Mouse (Mus musculus) forelimb bud, embryonic 11.5 days (tissue): ENCODE measurements around the gene Tmem242.
A peak's percentile ranks its signal among the peaks of the same experiment; 100 is the strongest.

Experiments used
- DNase-seq: peaks from one replicate; pipeline ENCODE4 v3.0.0-alpha.2; 2012; ENCODE audit warnings: low read depth, low spot score

The Tmem242 gene

GRCm38 (mm10) chr17:5416518-5416917 is 23.5 kb downstream of the Tmem242 start:
- no peak for DNase-seq

- DNase-seq, result no peak
Measured at GRCm38 (mm10) chr17:5414041-5414440, 26.0 kb downstream of the Tmem242 start.

- DNase-seq, result no peak
Measured at GRCm38 (mm10) chr17:5413350-5413749, 26.7 kb downstream of the Tmem242 start.

DNA sequence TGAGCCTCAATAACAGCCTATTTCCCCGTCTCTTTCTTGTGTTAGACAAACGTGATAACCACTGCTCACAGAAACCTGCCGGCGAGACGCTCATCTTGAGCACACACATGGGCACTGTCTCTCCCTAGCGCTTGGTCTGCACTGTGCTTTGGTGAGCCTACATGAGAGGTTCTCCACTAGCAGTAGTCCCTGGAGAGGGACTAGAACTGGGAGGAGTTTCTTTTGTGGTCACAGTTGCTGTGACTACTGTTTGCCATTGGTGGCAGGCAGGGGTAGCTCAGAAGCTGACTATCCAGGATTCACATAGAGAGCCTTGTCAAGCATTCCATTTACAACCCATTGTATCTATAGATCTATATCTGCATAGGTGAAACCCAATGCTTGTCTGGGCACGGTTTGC is 27.3 kb downstream of the Tmem242 start:
- DNase-seq, result no peak

DNA sequence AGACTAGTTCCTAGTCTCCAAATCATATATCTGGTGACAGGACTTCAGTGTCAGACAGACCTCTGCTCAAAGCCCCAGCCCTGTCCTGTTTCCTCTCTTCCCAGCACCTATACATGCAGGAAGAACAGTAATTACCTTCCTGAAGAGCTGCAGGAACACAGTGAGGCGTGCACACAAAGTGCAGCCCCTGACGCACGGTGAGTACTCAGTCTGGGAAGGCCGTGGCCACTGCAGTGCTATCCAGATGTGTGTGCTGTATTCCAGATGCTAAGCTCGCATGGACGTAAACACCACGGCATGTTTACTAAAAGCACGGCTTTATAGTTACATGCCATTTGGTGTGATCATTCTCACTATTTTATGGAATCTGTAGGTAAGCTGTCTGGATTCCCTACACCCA is 27.8 kb downstream of the Tmem242 start:
- no peak for DNase-seq

- DNase-seq, result no peak
Measured at GRCm38 (mm10) chr17:5411205-5411604, 28.9 kb downstream of the Tmem242 start.

DNA sequence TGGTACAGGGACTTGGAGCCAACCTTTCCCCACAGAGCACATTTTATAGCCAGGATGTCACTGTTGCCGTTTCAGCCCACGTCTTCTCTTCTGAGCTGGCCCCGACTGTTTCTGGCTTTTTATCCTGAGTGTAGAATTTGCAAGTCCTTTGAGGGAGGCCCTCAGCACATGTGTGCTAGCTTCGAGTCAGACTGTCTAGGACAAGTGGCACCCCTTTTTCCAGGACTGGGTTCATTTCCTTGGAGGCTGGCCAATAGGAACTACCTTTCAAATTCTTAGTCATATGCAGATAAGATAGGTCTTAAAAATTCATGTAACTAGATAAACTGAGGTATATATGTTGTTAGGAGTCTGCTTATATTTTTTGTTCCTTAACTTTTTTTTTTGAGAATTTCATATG is 29.7 kb downstream of the Tmem242 start:
- no peak for DNase-seq

- DNase-seq, result no peak
Measured at GRCm38 (mm10) chr17:5407030-5407429, 33.0 kb downstream of the Tmem242 start.

GRCm38 (mm10) chr17:5406566-5406965 is 33.5 kb downstream of the Tmem242 start:
- DNase-seq, result no peak

DNA sequence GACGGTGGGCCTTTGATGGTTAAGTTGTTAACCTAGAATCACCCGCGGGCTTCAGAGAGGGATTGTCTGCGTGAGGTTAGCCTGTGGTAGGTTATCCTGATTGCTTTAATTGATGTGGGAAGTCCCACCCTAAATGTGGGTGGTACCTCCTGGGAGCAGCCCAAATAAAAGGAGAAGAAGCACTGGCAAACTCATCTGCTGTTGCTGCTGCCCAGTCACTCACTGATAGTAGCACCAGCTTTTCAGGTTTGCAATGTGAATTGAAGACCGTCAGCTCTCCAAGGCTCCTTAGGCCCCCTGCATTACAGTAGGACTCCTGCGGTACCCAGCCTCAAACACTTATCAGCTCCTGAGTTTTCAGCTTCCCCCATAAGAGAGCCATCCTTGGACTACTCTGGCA is 36.2 kb downstream of the Tmem242 start:
- DNase-seq, result no peak

GRCm38 (mm10) chr17:5402624-5403023 is 37.4 kb downstream of the Tmem242 start:
- DNase-seq, result peak; percentile 59

DNA sequence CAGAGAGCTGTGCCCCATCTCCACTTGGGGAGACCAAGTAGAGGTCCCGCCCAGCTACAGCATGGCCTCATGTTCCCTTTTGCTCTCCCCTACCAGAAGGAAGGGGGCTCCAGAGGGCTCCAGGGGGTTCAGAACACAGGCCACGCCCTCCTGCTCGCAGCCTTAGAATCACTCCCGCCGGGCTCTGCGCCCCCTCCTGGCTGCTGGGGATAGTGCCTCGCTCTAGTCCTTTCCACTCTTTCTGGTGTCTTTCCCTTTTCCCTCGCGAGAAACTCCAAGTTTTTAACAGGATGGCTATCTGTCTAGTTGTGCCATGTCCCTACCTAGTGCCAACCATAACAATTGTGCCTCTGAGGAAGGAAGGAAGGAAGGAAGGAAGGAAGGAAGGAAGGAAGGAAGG is 38.0 kb downstream of the Tmem242 start:
- DNase-seq, result peak; percentile 59

- DNase-seq, result no peak
Measured at GRCm38 (mm10) chr17:5401288-5401687, 38.8 kb downstream of the Tmem242 start.

DNA sequence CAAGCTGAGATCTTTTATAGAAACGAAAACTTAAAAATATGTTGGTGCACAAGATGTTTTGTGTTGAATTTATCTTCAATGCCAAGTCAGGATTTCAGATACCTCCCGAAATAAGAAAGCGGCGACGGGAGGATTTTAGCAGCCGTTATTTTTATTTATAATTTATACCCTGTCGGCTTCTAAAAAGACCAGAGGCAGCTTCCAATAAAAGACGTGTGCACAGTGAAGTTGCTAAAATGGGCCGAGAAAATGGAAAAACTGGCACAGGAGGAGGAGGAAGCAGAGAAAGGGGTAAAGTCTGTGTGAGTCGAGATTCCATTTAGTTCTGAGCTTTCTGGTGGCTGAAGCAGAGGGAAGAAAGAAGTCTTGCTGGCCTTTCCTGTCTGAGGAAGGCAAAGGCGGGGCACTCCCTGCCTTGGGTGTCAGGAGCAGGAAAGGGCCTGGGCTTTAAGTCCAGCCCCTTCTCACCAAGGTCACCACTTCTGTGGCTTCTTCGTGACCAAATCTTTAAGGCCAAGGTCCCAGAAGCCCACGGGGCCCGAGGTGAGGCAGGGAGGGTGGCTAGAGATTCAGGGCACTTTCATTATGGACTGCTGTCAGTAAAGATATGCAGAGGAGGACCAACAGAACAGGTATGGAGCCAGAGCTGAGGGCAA is 39.5 kb downstream of the Tmem242 start:
- no peak for DNase-seq

- DNase-seq, result peak; percentile 84
Measured at GRCm38 (mm10) chr17:5397148-5398007, 42.7 kb downstream of the Tmem242 start.

GRCm38 (mm10) chr17:5396213-5396612 is 43.8 kb downstream of the Tmem242 start:
- DNase-seq, result no peak

- no peak for DNase-seq
Measured at GRCm38 (mm10) chr17:5395454-5396205, 44.4 kb downstream of the Tmem242 start.

DNA sequence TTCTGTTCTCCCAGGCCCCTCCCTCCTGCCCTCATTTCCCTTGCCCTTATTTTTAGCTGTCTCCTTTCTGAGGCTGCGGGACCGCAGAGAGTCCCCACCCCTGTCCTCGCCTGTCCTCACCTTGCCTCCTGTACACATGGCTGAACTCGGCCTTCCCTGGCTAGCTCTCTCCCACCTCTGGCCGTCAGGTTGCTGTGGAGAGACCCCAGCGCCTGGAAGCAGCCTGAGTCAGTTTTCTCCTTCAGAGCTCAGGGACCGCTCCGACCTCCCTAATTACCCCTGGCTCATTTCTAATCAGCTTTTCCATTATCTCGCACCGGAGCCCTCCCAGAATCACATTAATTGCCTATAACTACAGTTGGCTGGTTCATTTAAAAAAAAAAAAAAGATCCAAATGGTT is 49.4 kb downstream of the Tmem242 start:
- DNase-seq, result no peak

DNA sequence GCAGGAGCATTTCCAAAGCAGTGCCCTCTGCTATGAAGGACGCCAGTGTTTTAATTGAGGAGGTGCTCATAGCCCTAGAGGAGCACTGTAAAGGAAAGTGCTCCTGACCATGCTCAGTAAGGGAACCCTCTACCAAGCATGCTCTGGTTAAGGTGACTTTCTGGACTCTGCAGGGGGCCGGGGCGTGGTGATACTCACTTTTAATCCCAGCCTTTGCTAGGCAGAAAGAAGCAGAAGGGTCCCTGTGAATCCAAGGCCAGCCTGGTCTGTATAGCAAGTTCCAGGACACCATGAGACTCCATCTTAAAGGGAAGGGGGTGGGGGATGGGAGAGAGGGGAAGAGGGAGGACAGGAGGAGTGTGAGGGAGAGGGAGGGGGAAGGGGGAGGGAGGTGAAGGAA is 51.7 kb downstream of the Tmem242 start:
- DNase-seq, result no peak

GRCm38 (mm10) chr17:5386885-5387545 is 53.0 kb downstream of the Tmem242 start:
- DNase-seq, result no peak

DNA sequence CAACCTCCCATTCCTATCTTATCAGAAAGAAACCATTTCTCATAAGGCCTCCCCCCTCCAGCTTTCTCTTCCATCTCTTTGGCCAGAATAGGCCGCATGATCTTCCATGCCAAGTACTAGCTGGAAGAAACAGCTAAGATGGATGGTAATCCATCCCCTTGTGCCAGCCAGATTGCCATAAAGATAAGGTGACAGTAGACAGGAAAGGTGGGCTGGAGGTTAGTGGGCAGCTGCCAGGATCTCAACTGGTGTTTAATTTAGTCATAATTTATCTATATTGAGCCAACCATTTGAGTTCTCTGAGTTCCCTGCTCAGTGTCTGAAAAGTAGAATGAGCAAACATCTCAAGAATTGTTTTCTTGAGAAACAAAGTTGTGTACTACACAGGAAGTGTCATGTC is 54.4 kb downstream of the Tmem242 start:
- DNase-seq, result no peak

DNA sequence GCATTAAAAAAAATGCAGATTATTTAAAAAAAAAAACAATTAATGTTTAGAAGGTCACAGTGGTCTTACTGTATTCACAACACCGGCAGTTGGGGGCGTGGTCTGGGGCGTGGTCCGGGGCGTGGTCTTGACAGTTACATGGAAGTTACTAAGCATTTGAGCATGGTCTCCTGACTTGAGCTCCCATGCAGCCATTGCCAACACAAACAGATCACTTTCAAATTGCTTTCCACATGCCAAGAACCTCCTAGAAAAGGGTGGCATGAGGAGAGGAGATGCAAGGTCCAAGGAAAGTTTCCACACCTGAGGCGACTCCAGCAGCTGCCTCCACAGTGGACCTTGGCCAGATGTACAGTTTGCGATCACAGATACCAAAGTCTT is 62.1 kb downstream of the Tmem242 start:
- DNase-seq, result no peak
